Mouse (Mus musculus) testis, adult 2 months (tissue): ENCODE results near the gene Crat.

ENCODE experiments used
- CTCF ChIP-seq: fragments of 200-500 bp; IDR thresholded peaks from 2 replicates; pipeline ENCODE4 v1.5.1; 2012; ENCODE audit warnings: low read depth, mild to moderate bottlenecking, inconsistent platforms, low read length, moderate library complexity; ENCODE audit not compliant: control insufficient read depth, insufficient read depth, insufficient replicate concordance
- POLR2A ChIP-seq: fragments of 200-500 bp; IDR thresholded peaks from 2 replicates; pipeline ENCODE4 v1.6.1; 2012; ENCODE audit warnings: low read depth, mild to moderate bottlenecking, inconsistent platforms, low read length, moderate library complexity; ENCODE audit not compliant: control insufficient read depth

DNA sequence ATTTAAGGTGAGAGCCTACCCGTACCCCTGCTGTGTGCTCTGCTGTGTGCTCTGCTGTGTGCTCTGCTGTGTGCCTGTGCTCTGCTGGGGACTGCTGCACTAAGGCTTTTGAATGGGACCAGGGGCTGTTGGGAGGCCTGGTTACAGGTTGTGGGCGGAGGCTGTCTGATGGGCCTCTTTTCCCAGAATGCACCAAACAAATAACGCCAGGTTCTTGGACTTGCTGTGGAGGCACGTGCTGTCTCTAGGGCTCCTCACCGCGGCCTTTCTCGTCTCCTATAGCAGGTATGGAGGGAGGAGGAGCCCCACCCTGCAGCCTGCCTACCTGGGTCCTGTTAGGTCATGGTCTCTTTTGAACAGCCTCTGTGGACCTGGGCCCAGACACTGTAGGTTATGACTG, 19.4 kb downstream of the Crat start:
- TF ChIP-seq POLR2A (no peak), CTCF (no peak)
